Comparison of ENCODE assay signal across 12 mouse cellular contexts in genomic region chr11:87663948-87664347, GRCm38 (mm10). TPM values are rescaled to one million over a fixed set of nuclear protein-coding genes. Genes with fewer than 3 reads are reported as not detected.
DNase-seq lines count a peak whose midpoint lies in the region; ATAC-seq lines count a peak whose summit lies in the region.
"Had no signal": no experiment of that assay in that cellular context is flagged by ENCODE, and none has a peak within 500 bp of the region (broad histone marks: within the 10 kb centered on the region; RNA-seq: fewer than 3 reads in every experiment).

No protein-coding gene starts in this region.

- H3K27me3 ChIP-seq in erythroblast, embryonic 14.5 days (ENCODE audit: control insufficient read depth): peaks cover 21% of the 10 kb centered on the region
- H3K27me3 ChIP-seq in kidney, embryonic 15.5 days: peaks cover 19% of the 10 kb centered on the region
- peaks cover 10% of the 10 kb centered on the region for H3K27me3 ChIP-seq in embryonic facial prominence, embryonic 13.5 days
- H3K27me3 ChIP-seq in liver, embryonic 15.5 days: peaks cover 9% of the 10 kb centered on the region; the same call in 1 of the 2 replicates

- no peak for ATAC-seq in erythroblast, adult 5-6 weeks (replicated peaks; ENCODE audit: low FRiP score, poor library complexity, severe bottlenecking)
- ATAC-seq in kidney, embryonic 15.5 days (replicated peaks; ENCODE audit: low FRiP score): no peak
- no peak for ATAC-seq in embryonic facial prominence, embryonic 13.5 days (ENCODE audit: insufficient number of reproducible peaks, insufficient read depth, low FRiP score, low TSS enrichment, low read depth)
- no peak for ATAC-seq in liver, embryonic 15.5 days (ENCODE audit: insufficient read depth)

- peaks cover 12% of the 10 kb centered on the region for H3K4me1 ChIP-seq in erythroblast, embryonic 14.5 days (ENCODE audit: control insufficient read depth)
- H3K4me1 ChIP-seq in kidney, embryonic 15.5 days: peaks cover 7% of the 10 kb centered on the region
- H3K4me1 ChIP-seq in embryonic facial prominence, embryonic 13.5 days: no peaks in the 10 kb centered on the region
- H3K4me1 ChIP-seq in liver, embryonic 15.5 days (replicated peaks): peaks cover 12% of the 10 kb centered on the region

- no peak overlapping the region; the same call in 1 of the 2 replicates for H3K9ac ChIP-seq in kidney, embryonic 15.5 days
- H3K9ac ChIP-seq in embryonic facial prominence, embryonic 13.5 days: peak overlapping the region; percentile 63; the same call in 1 of the 2 replicates
- 0 out of 2 replicates have a peak overlapping the region, but pooled peaks have one; percentile 12 for H3K9ac ChIP-seq in liver, embryonic 15.5 days
- H3K9ac ChIP-seq: neural tube, embryonic 15.5 days had no signal

- H3K9me3 ChIP-seq in erythroblast, embryonic 14.5 days (ENCODE audit: control insufficient read depth, low read length): no peaks in the 10 kb centered on the region
- H3K9me3 ChIP-seq in kidney, embryonic 15.5 days (replicated peaks): no peaks in the 10 kb centered on the region
- no peaks in the 10 kb centered on the region for H3K9me3 ChIP-seq in embryonic facial prominence, embryonic 13.5 days
- no peaks in the 10 kb centered on the region for H3K9me3 ChIP-seq in liver, embryonic 15.5 days (replicated peaks)
- H3K9me3 ChIP-seq: neural tube, embryonic 15.5 days had no signal

- no peaks in the 10 kb centered on the region for H3K36me3 ChIP-seq in erythroblast, embryonic 14.5 days (ENCODE audit: control insufficient read depth)
- H3K36me3 ChIP-seq in kidney, embryonic 15.5 days: no peaks in the 10 kb centered on the region
- no peaks in the 10 kb centered on the region for H3K36me3 ChIP-seq in embryonic facial prominence, embryonic 13.5 days
- no peaks in the 10 kb centered on the region for H3K36me3 ChIP-seq in liver, embryonic 15.5 days (replicated peaks)
- H3K36me3 ChIP-seq: neural tube, embryonic 15.5 days had no signal

- no peak for DNase-seq in kidney, postnatal 36 days
- no peak for DNase-seq in right cerebral cortex, postnatal 14 days
- DNase-seq in urinary bladder, postnatal 14 days (ENCODE audit: low spot score): no peak
- DNase-seq: heart, postnatal 4 days; left cerebral cortex, postnatal 4 days; midbrain, embryonic 14.5 days had no signal

- peak overlapping the region; percentile 42 for H3K4me3 ChIP-seq in erythroblast, embryonic 14.5 days (replicated peaks)
- H3K4me3 ChIP-seq in kidney, embryonic 15.5 days (replicated peaks): peak overlapping the region; percentile 48
- H3K4me3 ChIP-seq in embryonic facial prominence, embryonic 13.5 days: peak overlapping the region; percentile 46
- H3K4me3 ChIP-seq in liver, embryonic 15.5 days (replicated peaks): peak overlapping the region; percentile 44
- H3K4me3 ChIP-seq: neural tube, embryonic 15.5 days had no signal

- no peak overlapping the region for H3K27ac ChIP-seq in kidney, embryonic 15.5 days
- H3K27ac ChIP-seq in embryonic facial prominence, embryonic 13.5 days: no peak overlapping the region
- H3K27ac ChIP-seq in liver, embryonic 15.5 days (replicated peaks): no peak overlapping the region
- H3K27ac ChIP-seq: neural tube, embryonic 15.5 days had no signal

- WGBS in kidney, embryonic 15.5 days: 60% methylated on average over 6 of the region's 6 CpGs
- WGBS in embryonic facial prominence, embryonic 13.5 days: 66% methylated on average over 6 of the region's 6 CpGs
- 67% methylated on average over 6 of the region's 6 CpGs for WGBS in liver, embryonic 15.5 days (ENCODE audit: insufficient replicate concordance)

- peak overlapping the region; percentile 43 for H3K4me2 ChIP-seq in kidney, embryonic 15.5 days
- peak overlapping the region; percentile 65 for H3K4me2 ChIP-seq in embryonic facial prominence, embryonic 13.5 days
- peak overlapping the region; percentile 38 for H3K4me2 ChIP-seq in liver, embryonic 15.5 days

RNA-seq across cellular contexts. Expression of gene Rnf43, which starts 1.4 kb away (rescaled TPM):
- 0.08 and 0.64 TPM in 2 replicates for polyA plus RNA-seq in erythroblast, embryonic 14.5 days (2012)
- total RNA-seq in erythroblast, adult 5-6 weeks (2015; ENCODE audit: low replicate concordance): not detected in 2 replicates
- 0.98 and 1.0 TPM in 2 replicates for total RNA-seq in erythroblast, adult 5-6 weeks (2017; ENCODE audit: low replicate concordance)
- polyA plus RNA-seq in kidney, embryonic 15.5 days (2015; fragmentation: Nextera tagmentation; extraction: Ambion mirVana): 6.7 and 6.8 TPM in 2 replicates
- 7.1 and 8.7 TPM in 2 replicates for polyA plus RNA-seq in embryonic facial prominence, embryonic 13.5 days (2015; fragmentation: Nextera tagmentation; extraction: Ambion mirVana)
- polyA plus RNA-seq in liver, embryonic 15.5 days (2015; fragmentation: Nextera tagmentation; extraction: Ambion mirVana): 5.0 and 5.6 TPM in 2 replicates

RNA-seq across cellular contexts. Expression of gene Hsf5, which starts 47.0 kb away (rescaled TPM):
- not detected in 2 replicates for polyA plus RNA-seq in erythroblast, embryonic 14.5 days (2012)
- total RNA-seq in erythroblast, adult 5-6 weeks (2015; ENCODE audit: low replicate concordance): 0.38 TPM in 1 of 2 replicates, not detected in the other
- total RNA-seq in erythroblast, adult 5-6 weeks (2017; ENCODE audit: low replicate concordance): not detected in 2 replicates
- 0.26 TPM in 2 replicates for polyA plus RNA-seq in kidney, embryonic 15.5 days (2015; fragmentation: Nextera tagmentation; extraction: Ambion mirVana)
- 0.23 and 0.25 TPM in 2 replicates for polyA plus RNA-seq in embryonic facial prominence, embryonic 13.5 days (2015; fragmentation: Nextera tagmentation; extraction: Ambion mirVana)
- polyA plus RNA-seq in liver, embryonic 15.5 days (2015; fragmentation: Nextera tagmentation; extraction: Ambion mirVana): not detected in 2 replicates
